19 mouse cellular contexts compared by ENCODE assay signal in the genomic region with DNA sequence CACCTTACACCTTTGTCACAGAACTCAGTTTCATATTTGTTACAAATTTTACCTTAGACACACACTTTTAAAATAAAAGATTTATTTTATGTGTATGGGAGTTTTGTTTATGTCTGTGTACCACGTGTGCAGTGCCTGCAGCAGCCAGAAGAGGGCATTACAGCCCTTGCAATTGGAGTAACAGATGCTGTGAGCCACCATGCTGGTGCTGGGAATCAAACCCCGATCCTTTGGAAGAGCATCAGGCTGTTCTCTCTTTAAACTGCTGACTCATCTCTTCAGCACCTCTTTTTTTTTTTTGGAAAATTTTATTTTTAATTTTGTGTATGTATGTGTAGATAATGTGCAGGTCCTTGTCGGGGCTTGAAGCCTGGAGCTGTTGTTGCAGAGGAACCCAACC. TPM values are rescaled to one million over a fixed set of nuclear protein-coding genes. Genes with fewer than 3 reads are reported as not detected.
DNase-seq lines count a peak whose midpoint lies in the region; ATAC-seq and TF ChIP-seq lines count a peak whose summit lies in the region.
"Had no signal": no experiment of that assay in that cellular context is flagged by ENCODE, and none has a peak within 500 bp of the region (broad histone marks: within the 10 kb centered on the region; RNA-seq: fewer than 3 reads in every experiment).

No protein-coding gene starts in this region.

- 92% methylated on average over 3 of the region's 3 CpGs for WGBS in heart, adult 2 months
- 87% methylated on average over 3 of the region's 3 CpGs for WGBS in lung, postnatal 0 days

- intact Hi-C loops in heart, adult 2 months (cut with DNase I): no loop called here

- TF ChIP-seq POLR2A in heart, adult 2 months (IDR thresholded peaks at IDR 0.05; ENCODE audit: insufficient read depth, low read depth, low read length): no peak

- no peaks in the 10 kb centered on the region for H3K36me3 ChIP-seq in heart, adult 2 months (ENCODE audit: control insufficient read depth, insufficient read depth, low read length)
- no peaks in the 10 kb centered on the region for H3K36me3 ChIP-seq in lung, postnatal 0 days (ENCODE audit: insufficient read depth, low read length)

- no peak for DNase-seq in heart, adult 2 months
- no peak for DNase-seq in heart, adult 9 months (ENCODE audit: low spot score in 2 of 2)
- no peak for DNase-seq in lung, postnatal 0 days (ENCODE audit: low spot score)
- DNase-seq in lung, postnatal 4 days: no peak
- peak; percentile 60 for DNase-seq in ZHBTc4 (ENCODE audit: low read depth, low spot score)
- no peak for DNase-seq in urinary bladder, postnatal 25 days (ENCODE audit: low spot score)
- no peak for DNase-seq in cerebellum, adult 18-20 months
- DNase-seq: adrenal gland, adult 8-10 months; cerebellum, adult 9-11 months; heart, adult 18-20 months; heart, postnatal 10 days; kidney, adult 18-20 months; kidney, postnatal 4 days; thymus, postnatal 25 days had no signal

- no peak for TF ChIP-seq EP300 in heart, adult 2 months (IDR thresholded peaks at IDR 0.05; ENCODE audit: insufficient read depth, low read depth, low read length)
- no peak for TF ChIP-seq EP300 in lung, postnatal 0 days (IDR thresholded peaks at IDR 0.05)

- TF ChIP-seq CTCF in heart, adult 2 months (IDR thresholded peaks at IDR 0.05): peak; percentile 34
- TF ChIP-seq CTCF in lung, postnatal 0 days (IDR thresholded peaks at IDR 0.05): peak; percentile 26; the same call in 1 of the 2 replicates

- H3K4me2 ChIP-seq in lung, postnatal 0 days (replicated peaks; ENCODE audit: low read depth, low read length): no peak overlapping the region
- H3K4me2 ChIP-seq: forebrain, embryonic 15.5 days; hindbrain, embryonic 14.5 days; lung, embryonic 15.5 days; neural tube, embryonic 15.5 days; stomach, embryonic 15.5 days had no signal

- H3K9me3 ChIP-seq in lung, postnatal 0 days (ENCODE audit: low read length): no peaks in the 10 kb centered on the region
- H3K9me3 ChIP-seq: forebrain, embryonic 15.5 days; lung, embryonic 15.5 days; neural tube, embryonic 15.5 days; stomach, embryonic 15.5 days had no signal

- H3K4me1 ChIP-seq in heart, adult 2 months (ENCODE audit: control insufficient read depth, insufficient read depth, low read length): no peaks in the 10 kb centered on the region
- no peaks in the 10 kb centered on the region for H3K4me1 ChIP-seq in lung, postnatal 0 days (ENCODE audit: insufficient read depth, low read depth, low read length)
- H3K4me1 ChIP-seq: stomach, embryonic 15.5 days had no signal

- H3K79me2 ChIP-seq in heart, adult 2 months (replicated peaks; ENCODE audit: control insufficient read depth, insufficient read depth, low read length): peaks cover 2% of the 10 kb centered on the region; the same call in 1 of the 2 replicates

- H3K9ac ChIP-seq in heart, adult 2 months (ENCODE audit: low read depth, low read length): no peak overlapping the region
- H3K9ac ChIP-seq in lung, postnatal 0 days (replicated peaks; ENCODE audit: low read depth): no peak overlapping the region
- H3K9ac ChIP-seq: forebrain, embryonic 15.5 days; hindbrain, embryonic 14.5 days; lung, embryonic 15.5 days; neural tube, embryonic 15.5 days; stomach, embryonic 15.5 days had no signal

- no peak overlapping the region for H3K4me3 ChIP-seq in heart, adult 2 months
- H3K4me3 ChIP-seq in lung, postnatal 0 days (ENCODE audit: low read depth, low read length): no peak overlapping the region
- H3K4me3 ChIP-seq: forebrain, embryonic 15.5 days; lung, embryonic 15.5 days; neural tube, embryonic 15.5 days; stomach, embryonic 15.5 days had no signal

- no peak for ATAC-seq in lung, postnatal 0 days
- ATAC-seq: forebrain, embryonic 15.5 days had no signal

- H3K27ac ChIP-seq in heart, adult 2 months: no peak overlapping the region
- H3K27ac ChIP-seq in lung, postnatal 0 days (ENCODE audit: low read length): no peak overlapping the region
- H3K27ac ChIP-seq: forebrain, embryonic 15.5 days; hindbrain, embryonic 14.5 days; lung, embryonic 15.5 days; neural tube, embryonic 15.5 days; stomach, embryonic 15.5 days had no signal

- no peaks in the 10 kb centered on the region for H3K27me3 ChIP-seq in heart, adult 2 months (ENCODE audit: control insufficient read depth, insufficient read depth, low read length)
- no peaks in the 10 kb centered on the region for H3K27me3 ChIP-seq in lung, postnatal 0 days (replicated peaks; ENCODE audit: insufficient read depth, low read length)
- H3K27me3 ChIP-seq: forebrain, embryonic 15.5 days; lung, embryonic 15.5 days; neural tube, embryonic 15.5 days; stomach, embryonic 15.5 days had no signal

RNA-seq across cellular contexts. Expression of gene Tbcd, which starts 6.1 kb away (rescaled TPM):
- total RNA-seq in heart, adult 2 months (2021): 10 to 100 TPM; 10.6 to 11.4 TPM
- polyA plus RNA-seq in heart, adult 2 months (2012; rRNA removed): 17.4 and 20.3 TPM in 2 replicates
- 21.5 and 24.4 TPM in 2 replicates for polyA plus RNA-seq in lung, postnatal 0 days (2015; fragmentation: Nextera tagmentation; extraction: Ambion mirVana)

RNA-seq across cellular contexts. Expression of gene Fn3k, which starts 23.2 kb away (rescaled TPM):
- 10 to 100 TPM; 23.6 to 26.3 TPM for total RNA-seq in heart, adult 2 months (2021)
- 20.4 and 23.7 TPM in 2 replicates for polyA plus RNA-seq in heart, adult 2 months (2012; rRNA removed)
- 0.81 and 1.3 TPM in 2 replicates for polyA plus RNA-seq in lung, postnatal 0 days (2015; fragmentation: Nextera tagmentation; extraction: Ambion mirVana)

RNA-seq across cellular contexts. Expression of gene Fn3krp, which starts 36.7 kb away (rescaled TPM):
- total RNA-seq in heart, adult 2 months (2021): 1 to 10 TPM; 6.2 to 6.9 TPM
- 7.1 and 9.1 TPM in 2 replicates for polyA plus RNA-seq in heart, adult 2 months (2012; rRNA removed)
- 5.8 and 6.1 TPM in 2 replicates for polyA plus RNA-seq in lung, postnatal 0 days (2015; fragmentation: Nextera tagmentation; extraction: Ambion mirVana)
